Mouse (Mus musculus) lung, postnatal 0 days (tissue): ENCODE results near the gene Oxld1.

Experiments
- CTCF ChIP-seq: IDR thresholded peaks from 2 replicates; pipeline ENCODE4 v1.5.1; 2016; ENCODE audit warnings: antibody characterized with exemption, mild to moderate bottlenecking
- EP300 ChIP-seq: IDR thresholded peaks from 2 replicates; pipeline ENCODE4 v1.6.1; 2016; ENCODE audit warnings: antibody characterized with exemption, mild to moderate bottlenecking, control low read depth

DNA sequence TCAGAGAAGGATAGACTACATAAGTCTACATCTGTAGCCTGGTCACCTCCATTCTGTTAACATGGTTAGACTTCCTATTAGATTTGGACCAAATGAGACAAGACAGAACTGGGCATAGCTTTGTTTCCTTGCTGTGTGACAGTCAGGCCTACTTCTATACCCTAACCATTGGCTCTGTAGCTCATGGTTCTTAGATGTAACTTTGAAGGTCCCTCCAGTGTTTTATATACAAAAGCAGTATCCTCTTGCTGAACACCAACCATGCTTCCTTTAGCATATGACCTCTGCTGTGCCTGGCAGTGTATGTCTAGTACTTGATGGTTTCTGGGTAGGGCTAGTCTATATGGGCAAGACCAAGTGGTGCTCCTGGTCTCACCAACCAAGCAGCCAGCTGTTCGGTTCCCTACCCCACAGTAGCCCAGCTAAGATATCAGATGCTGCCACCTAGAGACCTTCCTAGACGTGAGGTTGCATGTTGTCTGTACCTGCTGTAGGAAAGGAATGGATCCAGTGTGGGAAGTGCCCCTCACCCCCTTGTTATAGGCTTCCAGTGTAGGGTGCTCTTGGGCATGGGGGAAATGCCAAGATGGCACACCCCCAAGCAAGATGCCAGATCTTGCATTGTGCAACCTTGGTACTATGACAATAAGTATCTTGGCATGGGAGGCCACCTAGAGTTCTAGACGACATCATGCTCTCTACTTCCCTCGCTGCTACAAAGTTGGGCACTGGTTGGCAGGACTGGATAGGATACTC, 32.6 kb upstream of the Oxld1 start:
- TF ChIP-seq CTCF, result peak; percentile 32; the same call in 1 of the 2 replicates
- no peak for TF ChIP-seq EP300
